Mouse (Mus musculus): ENCODE measurements at regions not wholly inside any gene's neighbourhood (a gene's known extent, or its start where the extent isn't known, plus 50 kb on each side); places are given as distances from the start of the nearest gene placed in this dataset.

GRCm38 (mm10) chr6:116966436-116966835 lies 201.9 kb upstream of the Cxcl12 start:
- DNase-seq (ENCODE audit: low read depth): peak; percentile 15

GRCm38 (mm10) chr6:116969381-116969910 lies 198.9 kb upstream of the Cxcl12 start:
- TF ChIP-seq POLR2A (IDR thresholded peaks at IDR 0.05; ENCODE audit: borderline replicate concordance, extremely low read depth, insufficient read depth, insufficient read length, poor library complexity, severe bottlenecking) (no peak), CTCF (IDR thresholded peaks at IDR 0.05; ENCODE audit: borderline replicate concordance, extremely low read depth, insufficient read depth, insufficient read length) (no peak)
- DNase-seq (ENCODE audit: low read depth): no peak

More at GRCm38 (mm10) chr6:116966436-116966835, 201.9 kb upstream of the Cxcl12 start:
- TF ChIP-seq CTCF (IDR thresholded peaks at IDR 0.05; ENCODE audit: borderline replicate concordance, extremely low read depth, insufficient read depth, insufficient read length) (peak; percentile 49; the same call in 1 of the 2 replicates), POLR2A (IDR thresholded peaks at IDR 0.05; ENCODE audit: borderline replicate concordance, extremely low read depth, insufficient read depth, insufficient read length, poor library complexity, severe bottlenecking) (no peak)

GRCm38 (mm10) chr6:116974841-116975240 lies 193.5 kb upstream of the Cxcl12 start:
- TF ChIP-seq POLR2A (IDR thresholded peaks at IDR 0.05; ENCODE audit: borderline replicate concordance, extremely low read depth, insufficient read depth, insufficient read length, poor library complexity, severe bottlenecking) (no peak), CTCF (IDR thresholded peaks at IDR 0.05; ENCODE audit: borderline replicate concordance, extremely low read depth, insufficient read depth, insufficient read length) (no peak)
- DNase-seq (ENCODE audit: low read depth): no peak

- TF ChIP-seq CTCF (IDR thresholded peaks at IDR 0.05; ENCODE audit: borderline replicate concordance, extremely low read depth, insufficient read depth, insufficient read length) (no peak), POLR2A (IDR thresholded peaks at IDR 0.05; ENCODE audit: borderline replicate concordance, extremely low read depth, insufficient read depth, insufficient read length, poor library complexity, severe bottlenecking) (no peak)
- DNase-seq (ENCODE audit: low read depth): peak; percentile 56
Measured at GRCm38 (mm10) chr6:116980349-116980995, 187.9 kb upstream of the Cxcl12 start.

GRCm38 (mm10) chr6:116985147-116985737 lies 183.1 kb upstream of the Cxcl12 start:
- no peak for DNase-seq (ENCODE audit: low read depth)
- TF ChIP-seq POLR2A (IDR thresholded peaks at IDR 0.05; ENCODE audit: borderline replicate concordance, extremely low read depth, insufficient read depth, insufficient read length, poor library complexity, severe bottlenecking): no peak
- TF ChIP-seq CTCF (IDR thresholded peaks at IDR 0.05; ENCODE audit: borderline replicate concordance, extremely low read depth, insufficient read depth, insufficient read length): no peak

- DNase-seq (ENCODE audit: low read depth): no peak
- TF ChIP-seq CTCF (IDR thresholded peaks at IDR 0.05; ENCODE audit: borderline replicate concordance, extremely low read depth, insufficient read depth, insufficient read length) (no peak), POLR2A (IDR thresholded peaks at IDR 0.05; ENCODE audit: borderline replicate concordance, extremely low read depth, insufficient read depth, insufficient read length, poor library complexity, severe bottlenecking) (no peak)
Measured at GRCm38 (mm10) chr6:116986266-116987000, 181.9 kb upstream of the Cxcl12 start.

GRCm38 (mm10) chr6:116987243-116987642 lies 181.1 kb upstream of the Cxcl12 start:
- TF ChIP-seq POLR2A (IDR thresholded peaks at IDR 0.05; ENCODE audit: borderline replicate concordance, extremely low read depth, insufficient read depth, insufficient read length, poor library complexity, severe bottlenecking): no peak
- TF ChIP-seq CTCF (IDR thresholded peaks at IDR 0.05; ENCODE audit: borderline replicate concordance, extremely low read depth, insufficient read depth, insufficient read length): no peak
- DNase-seq (ENCODE audit: low read depth): no peak

- DNase-seq (ENCODE audit: low read depth): peak; percentile 66
- TF ChIP-seq POLR2A (IDR thresholded peaks at IDR 0.05; ENCODE audit: borderline replicate concordance, extremely low read depth, insufficient read depth, insufficient read length, poor library complexity, severe bottlenecking): no peak
- no peak for TF ChIP-seq CTCF (IDR thresholded peaks at IDR 0.05; ENCODE audit: borderline replicate concordance, extremely low read depth, insufficient read depth, insufficient read length)
Measured at GRCm38 (mm10) chr6:116998948-116999682, 169.2 kb upstream of the Cxcl12 start.

- DNase-seq (ENCODE audit: low read depth): peak; percentile 46
- no peak for TF ChIP-seq POLR2A (IDR thresholded peaks at IDR 0.05; ENCODE audit: borderline replicate concordance, extremely low read depth, insufficient read depth, insufficient read length, poor library complexity, severe bottlenecking)
- TF ChIP-seq CTCF (IDR thresholded peaks at IDR 0.05; ENCODE audit: borderline replicate concordance, extremely low read depth, insufficient read depth, insufficient read length): no peak
Measured at GRCm38 (mm10) chr6:116999940-117000339, 168.4 kb upstream of the Cxcl12 start.

GRCm38 (mm10) chr6:117000951-117001725 lies 167.2 kb upstream of the Cxcl12 start:
- TF ChIP-seq CTCF (IDR thresholded peaks at IDR 0.05; ENCODE audit: borderline replicate concordance, extremely low read depth, insufficient read depth, insufficient read length): no peak
- TF ChIP-seq POLR2A (IDR thresholded peaks at IDR 0.05; ENCODE audit: borderline replicate concordance, extremely low read depth, insufficient read depth, insufficient read length, poor library complexity, severe bottlenecking): no peak

More at GRCm38 (mm10) chr6:117000951-117001725, 167.2 kb upstream of the Cxcl12 start:
- no peak for DNase-seq (ENCODE audit: low read depth)
